Mouse (Mus musculus): ENCODE data around the gene Cog8. TPM values are rescaled to one million over a fixed set of nuclear protein-coding genes. Genes with fewer than 3 reads are reported as not detected.
A peak's percentile ranks its signal among the peaks of the same experiment; 100 is the strongest.

The Cog8 gene
- total and polyA plus RNA-seq, 3 experiments = 24.2 to 39.3 (median 35.3) TPM

- in situ Hi-C loops (cut with MboI; ENCODE audit: low pct_ligation_motif_present, low pct_unique_long_range_greater_than_20kb, low sequenced_read_pairs) = no loop called here
- Histone ChIP-seq H3K36me3 (replicated peaks in 1 of 2; ENCODE audit: control insufficient read depth in 1 of 2, insufficient read depth in 1 of 2, low read length in 1 of 2) (peaks cover 48 to 83% of the 10 kb centered on the region in 2 experiments), H3K79me2 (replicated peaks; ENCODE audit: control insufficient read depth, extremely low read depth, insufficient read depth, poor library complexity, severe bottlenecking) (peaks cover 9% of the 10 kb centered on the region), H3K27ac (ENCODE audit: insufficient read depth, low read depth) (no peak overlapping the region), H3K9me3 (replicated peaks; ENCODE audit: low read length) (no peaks in the 10 kb centered on the region), H3K4me3 (replicated peaks in 1 of 3; ENCODE audit: low read depth in 2 of 3, low read length in 2 of 3, poor library complexity in 1 of 3) (no peak overlapping the region), H3K4me2 (ENCODE audit: insufficient read depth, low read depth, poor library complexity, severe bottlenecking) (no peak overlapping the region), H3K27me3 (replicated peaks) (no peaks in the 10 kb centered on the region), H3K9ac (ENCODE audit: insufficient read depth, low read depth) (no peak overlapping the region), H3K4me1 (ENCODE audit: control insufficient read depth in 1 of 2, insufficient read depth in 2 of 2) (no peaks in the 10 kb centered on the region)
- dilution Hi-C loops (cut with MboI; ENCODE audit: extremely low pct_ligation_motif_present, extremely low pct_unique_long_range_greater_than_20kb, low sequenced_read_pairs) = no loop called here
- TF ChIP-seq RCOR1 (conservative IDR thresholded peaks at IDR 0.05; ENCODE audit: low read depth, low read length) (no peak), CTCF (conservative IDR thresholded peaks at IDR 0.05 in 1 of 2, IDR thresholded peaks at IDR 0.05 in 1 of 2; ENCODE audit: low read depth in 2 of 2, low read length in 2 of 2) (no peak), KAT2A (IDR thresholded peaks at IDR 0.05; ENCODE audit: insufficient replicate concordance, low read length) (no peak), ELF1 (IDR thresholded peaks at IDR 0.05; ENCODE audit: low read depth, low read length) (no peak)
- DNase-seq (ENCODE audit: extremely low read depth) = no peak
These were observed 29.5 kb upstream of the Cog8 start for GRCm38 (mm10) chr8:107086018-107086417.

GRCm38 (mm10) chr8:107085358-107085757 lies 28.9 kb upstream of the Cog8 start:
- dilution Hi-C loops (cut with MboI; ENCODE audit: extremely low pct_ligation_motif_present, extremely low pct_unique_long_range_greater_than_20kb, low sequenced_read_pairs) (no loop called here), in situ Hi-C loops (cut with MboI; ENCODE audit: low pct_ligation_motif_present, low pct_unique_long_range_greater_than_20kb, low sequenced_read_pairs) (no loop called here)
- H3K36me3 ChIP-seq (replicated peaks in 1 of 2; ENCODE audit: control insufficient read depth in 1 of 2, insufficient read depth in 1 of 2, low read length in 1 of 2) = peaks cover 50 to 83% of the 10 kb centered on the region in 2 experiments
- H3K79me2 ChIP-seq (replicated peaks; ENCODE audit: control insufficient read depth, extremely low read depth, insufficient read depth, poor library complexity, severe bottlenecking) = peaks cover 6% of the 10 kb centered on the region
- H3K4me2 ChIP-seq (ENCODE audit: insufficient read depth, low read depth, poor library complexity, severe bottlenecking) = no peak overlapping the region
- no peak overlapping the region for H3K27ac ChIP-seq (ENCODE audit: insufficient read depth, low read depth)
- H3K4me3 ChIP-seq (replicated peaks in 1 of 3; ENCODE audit: low read depth in 2 of 3, low read length in 2 of 3, poor library complexity in 1 of 3) = no peak overlapping the region
- TF ChIP-seq SMC3 (IDR thresholded peaks at IDR 0.05; ENCODE audit: low read depth, low read length) (peak; percentile 7; the same call in 1 of the 2 replicates), RAD21 (IDR thresholded peaks at IDR 0.05; ENCODE audit: low read depth, low read length) (peak; percentile 32), CTCF (conservative IDR thresholded peaks at IDR 0.05 in 1 of 2, IDR thresholded peaks at IDR 0.05 in 1 of 2; ENCODE audit: low read depth in 2 of 2, low read length in 2 of 2) (peak; percentile 49 to 57), TCF12 (IDR thresholded peaks at IDR 0.05; ENCODE audit: low read depth, low read length) (no peak)
- no peaks in the 10 kb centered on the region for H3K9me3 ChIP-seq (replicated peaks; ENCODE audit: low read length)
- peaks cover 0 to 6% of the 10 kb centered on the region in 2 experiments; a peak in 2 of 4 replicates for H3K4me1 ChIP-seq (ENCODE audit: control insufficient read depth in 1 of 2, insufficient read depth in 2 of 2)
- no peak overlapping the region for H3K9ac ChIP-seq (ENCODE audit: insufficient read depth, low read depth)
- DNase-seq (ENCODE audit: extremely low read depth) = peak; percentile 32
- H3K27me3 ChIP-seq (replicated peaks) = no peaks in the 10 kb centered on the region

- Histone ChIP-seq H3K27ac (ENCODE audit: insufficient read depth, low read depth) (no peak overlapping the region), H3K4me3 (replicated peaks in 1 of 3; ENCODE audit: low read depth in 2 of 3, low read length in 2 of 3, poor library complexity in 1 of 3) (no peak overlapping the region), H3K79me2 (replicated peaks; ENCODE audit: control insufficient read depth, extremely low read depth, insufficient read depth, poor library complexity, severe bottlenecking) (no peaks in the 10 kb centered on the region), H3K36me3 (replicated peaks in 1 of 2; ENCODE audit: control insufficient read depth in 1 of 2, insufficient read depth in 1 of 2, low read length in 1 of 2) (peaks cover 76 to 95% of the 10 kb centered on the region in 2 experiments), H3K9ac (ENCODE audit: insufficient read depth, low read depth) (no peak overlapping the region), H3K9me3 (replicated peaks; ENCODE audit: low read length) (no peaks in the 10 kb centered on the region), H3K4me2 (ENCODE audit: insufficient read depth, low read depth, poor library complexity, severe bottlenecking) (no peak overlapping the region), H3K4me1 (ENCODE audit: control insufficient read depth in 1 of 2, insufficient read depth in 2 of 2) (peaks cover 0 to 17% of the 10 kb centered on the region in 2 experiments; a peak in 2 of 4 replicates), H3K27me3 (replicated peaks) (no peaks in the 10 kb centered on the region)
- TF ChIP-seq ELF1 (IDR thresholded peaks at IDR 0.05; ENCODE audit: low read depth, low read length) = no peak
- TF ChIP-seq JUN (IDR thresholded peaks at IDR 0.05; ENCODE audit: insufficient read depth, low read depth, low read length) = no peak
- no peak for TF ChIP-seq E2F4 (IDR thresholded peaks at IDR 0.05; ENCODE audit: insufficient replicate concordance, low read depth, low read length)
- TF ChIP-seq IRF4 (IDR thresholded peaks at IDR 0.05; ENCODE audit: low read depth, low read length) = no peak
- no peak for TF ChIP-seq MAX (IDR thresholded peaks at IDR 0.05; ENCODE audit: low read length)
- no peak for TF ChIP-seq UBTF (IDR thresholded peaks at IDR 0.05; ENCODE audit: low read depth, low read length)
- TF ChIP-seq CHD2 (IDR thresholded peaks at IDR 0.05; ENCODE audit: low read length) = no peak
- TF ChIP-seq SIN3A (IDR thresholded peaks at IDR 0.05; ENCODE audit: low read length) = no peak
- TF ChIP-seq NRF1 (IDR thresholded peaks at IDR 0.05; ENCODE audit: low read depth, low read length) = no peak
- TF ChIP-seq KAT2A (IDR thresholded peaks at IDR 0.05; ENCODE audit: insufficient replicate concordance, low read length) = no peak
- TF ChIP-seq EP300 (IDR thresholded peaks at IDR 0.05; ENCODE audit: low read length) = no peak
- no peak for TF ChIP-seq CHD1 (IDR thresholded peaks at IDR 0.05; ENCODE audit: low read depth, low read length)
- TF ChIP-seq RAD21 (IDR thresholded peaks at IDR 0.05; ENCODE audit: low read depth, low read length) = no peak
- TF ChIP-seq BHLHE40 (IDR thresholded peaks at IDR 0.05; ENCODE audit: low read depth, low read length) = no peak
- TF ChIP-seq MAFK (IDR thresholded peaks at IDR 0.05; ENCODE audit: insufficient replicate concordance, low read length) = no peak
- TF ChIP-seq ZC3H11A (IDR thresholded peaks at IDR 0.05; ENCODE audit: low read depth, low read length) = no peak
- TF ChIP-seq MXI1 (IDR thresholded peaks at IDR 0.05; ENCODE audit: low read depth, low read length) = no peak
- no peak for TF ChIP-seq ZMIZ1 (IDR thresholded peaks at IDR 0.05; ENCODE audit: low read depth, low read length)
- no peak for DNase-seq (ENCODE audit: extremely low read depth)
- in situ Hi-C loops (cut with MboI; ENCODE audit: low pct_ligation_motif_present, low pct_unique_long_range_greater_than_20kb, low sequenced_read_pairs) = no loop called here
- dilution Hi-C loops (cut with MboI; ENCODE audit: extremely low pct_ligation_motif_present, extremely low pct_unique_long_range_greater_than_20kb, low sequenced_read_pairs) = no loop called here
These were observed 19.9 kb upstream of the Cog8 start for GRCm38 (mm10) chr8:107076239-107076888.

Data from CH12.LX (cell line).